Mouse (Mus musculus) neural tube, embryonic 13.5 days (tissue): ENCODE results near the gene Ppp4r2. TPM values are rescaled to one million over a fixed set of nuclear protein-coding genes. Genes with fewer than 3 reads are reported as not detected.

Experiments used
- ATAC-seq: fragments of 200-750 bp; cut with Nextera tagmentation; 2 replicates; pipeline ENCODE4 v1.8.0; 2017; ENCODE audit warnings: low read depth, mild to moderate bottlenecking, moderate TSS enrichment, moderate library complexity
- H3K27ac ChIP-seq: fragments of 300-500 bp; sonication (generic); replicated peaks from 2 replicates; pipeline ENCODE4 v1.5.1; 2015; ENCODE audit warnings: moderate library complexity, mild to moderate bottlenecking, inconsistent platforms
- H3K27me3 ChIP-seq: fragments of 300-500 bp; sonication (generic); 2 replicates; pipeline ENCODE4 v1.6.1; 2015; ENCODE audit warnings: mild to moderate bottlenecking, inconsistent platforms
- H3K36me3 ChIP-seq: fragments of 300-500 bp; sonication (generic); 2 replicates; pipeline ENCODE4 v1.6.1; 2015; ENCODE audit warnings: mild to moderate bottlenecking, inconsistent platforms
- H3K4me1 ChIP-seq: fragments of 300-500 bp; sonication (generic); replicated peaks from 2 replicates; pipeline ENCODE4 v1.6.1; 2015; ENCODE audit warnings: inconsistent platforms
- H3K4me2 ChIP-seq: fragments of 300-500 bp; sonication (generic); 2 replicates; pipeline ENCODE4 v1.6.1; 2015; ENCODE audit warnings: inconsistent platforms, mild to moderate bottlenecking, moderate library complexity
- H3K4me3 ChIP-seq: fragments of 300-500 bp; sonication (generic); 2 replicates; pipeline ENCODE4 v1.5.1; 2015; ENCODE audit warnings: mild to moderate bottlenecking, inconsistent platforms
- H3K9ac ChIP-seq: fragments of 300-500 bp; sonication (generic); 2 replicates; pipeline ENCODE4 v1.6.1; 2015; ENCODE audit warnings: moderate library complexity, mild to moderate bottlenecking, inconsistent platforms
- H3K9me3 ChIP-seq: fragments of 300-500 bp; sonication (generic); 2 replicates; pipeline ENCODE4 v1.6.1; 2016; ENCODE audit warnings: inconsistent platforms
- WGBS: fragments of 180-500 bp; shearing (Covaris S2); methylation state at CpG from one replicate; pipeline ENCODE4 v1.1.7; 2015; 5-methylcytosine and 5-hydroxymethylcytosine counted together
- polyA plus RNA-seq: library from polyadenylated mRNA; unstranded; fragments of >200 nt; fragmentation: Nextera tagmentation; extraction: Ambion mirVana; gene quantifications from 2 replicates; pipeline ENCODE4 v1.2.1, GENCODE M21; 2015

Ppp4r2 gene
- polyA plus RNA-seq, 1 experiment from 2014 or later = 17.2 TPM

- Histone ChIP-seq H3K36me3 (no peaks in the 10 kb centered on the region), H3K9me3 (no peaks in the 10 kb centered on the region; the same call in 1 of the 2 replicates), H3K27ac (no peak overlapping the region), H3K4me3 (no peak overlapping the region), H3K4me2 (no peak overlapping the region), H3K4me1 (no peaks in the 10 kb centered on the region), H3K9ac (no peak overlapping the region), H3K27me3 (peaks cover 17% of the 10 kb centered on the region; the same call in 1 of the 2 replicates)
- WGBS = 73% methylated on average over 20 of the region's 20 CpGs
- ATAC-seq = no peak
These were observed 42.6 kb downstream of the Ppp4r2 start for GRCm38 (mm10) chr6:100875862-100876623.

GRCm38 (mm10) chr6:100876624-100877017 lies 43.2 kb downstream of the Ppp4r2 start:
- Histone ChIP-seq H3K27me3 (peaks cover 23% of the 10 kb centered on the region; the same call in 1 of the 2 replicates), H3K27ac (no peak overlapping the region), H3K36me3 (no peaks in the 10 kb centered on the region), H3K9me3 (no peaks in the 10 kb centered on the region; the same call in 1 of the 2 replicates), H3K4me2 (no peak overlapping the region), H3K9ac (no peak overlapping the region), H3K4me3 (no peak overlapping the region), H3K4me1 (no peaks in the 10 kb centered on the region)
- ATAC-seq = no peak
- 88% methylated on average over 12 of the region's 12 CpGs for WGBS

GRCm38 (mm10) chr6:100878546-100878945 lies 45.1 kb downstream of the Ppp4r2 start:
- H3K4me3 ChIP-seq = no peak overlapping the region
- H3K4me1 ChIP-seq = peaks cover 5% of the 10 kb centered on the region
- no peak overlapping the region for H3K4me2 ChIP-seq
- H3K27ac ChIP-seq = no peak overlapping the region
- no peak for ATAC-seq
- H3K9ac ChIP-seq = no peak overlapping the region
- peaks cover 24% of the 10 kb centered on the region; the same call in 1 of the 2 replicates for H3K27me3 ChIP-seq
- no peaks in the 10 kb centered on the region; the same call in 1 of the 2 replicates for H3K9me3 ChIP-seq
- no peaks in the 10 kb centered on the region for H3K36me3 ChIP-seq
- WGBS = 83% methylated on average over 13 of the region's 13 CpGs

GRCm38 (mm10) chr6:100879607-100880006 lies 46.2 kb downstream of the Ppp4r2 start:
- H3K9ac ChIP-seq = no peak overlapping the region

GRCm38 (mm10) chr6:100881657-100882056 lies 48.2 kb downstream of the Ppp4r2 start:
- 83% methylated on average over 9 of the region's 9 CpGs for WGBS
- Histone ChIP-seq H3K4me3 (no peak overlapping the region), H3K9me3 (no peaks in the 10 kb centered on the region; the same call in 1 of the 2 replicates), H3K4me1 (peaks cover 8% of the 10 kb centered on the region), H3K9ac (no peak overlapping the region), H3K36me3 (no peaks in the 10 kb centered on the region), H3K4me2 (no peak overlapping the region), H3K27me3 (peaks cover 24% of the 10 kb centered on the region; the same call in 1 of the 2 replicates), H3K27ac (no peak overlapping the region)
- no peak for ATAC-seq

More at GRCm38 (mm10) chr6:100879607-100880006, 46.2 kb downstream of the Ppp4r2 start:
- no peaks in the 10 kb centered on the region; the same call in 1 of the 2 replicates for H3K9me3 ChIP-seq
- 56% methylated on average over 10 of the region's 10 CpGs for WGBS
- no peak overlapping the region for H3K4me2 ChIP-seq
- H3K4me3 ChIP-seq = no peak overlapping the region
- no peaks in the 10 kb centered on the region for H3K36me3 ChIP-seq
- H3K27me3 ChIP-seq = peaks cover 24% of the 10 kb centered on the region; the same call in 1 of the 2 replicates
- peaks cover 5% of the 10 kb centered on the region for H3K4me1 ChIP-seq
- no peak overlapping the region for H3K27ac ChIP-seq
- no peak for ATAC-seq

GRCm38 (mm10) chr6:100882381-100883213 lies 49.2 kb downstream of the Ppp4r2 start:
- no peaks in the 10 kb centered on the region; the same call in 1 of the 2 replicates for H3K9me3 ChIP-seq
- H3K4me2 ChIP-seq = peak overlapping the region; percentile 46
- H3K4me1 ChIP-seq = peaks cover 8% of the 10 kb centered on the region
- ATAC-seq = 0 out of 2 replicates have a peak, but pooled peaks have one; percentile 21
- no peak overlapping the region for H3K27ac ChIP-seq
- H3K9ac ChIP-seq = no peak overlapping the region
- H3K4me3 ChIP-seq = no peak overlapping the region
- WGBS = 18% methylated on average over 15 of the region's 15 CpGs
- peaks cover 24% of the 10 kb centered on the region; the same call in 1 of the 2 replicates for H3K27me3 ChIP-seq
- no peaks in the 10 kb centered on the region for H3K36me3 ChIP-seq

GRCm38 (mm10) chr6:100883233-100883632 lies 49.8 kb downstream of the Ppp4r2 start:
- H3K9me3 ChIP-seq = no peaks in the 10 kb centered on the region
- H3K4me3 ChIP-seq = no peak overlapping the region
- H3K27ac ChIP-seq = no peak overlapping the region
- H3K4me2 ChIP-seq = no peak overlapping the region
- H3K27me3 ChIP-seq = peaks cover 24% of the 10 kb centered on the region; the same call in 1 of the 2 replicates
- no peak for ATAC-seq
- H3K9ac ChIP-seq = no peak overlapping the region
- 53% methylated on average over 13 of the region's 13 CpGs for WGBS
- peaks cover 8% of the 10 kb centered on the region for H3K4me1 ChIP-seq
- H3K36me3 ChIP-seq = no peaks in the 10 kb centered on the region

GRCm38 (mm10) chr6:100884594-100885225 lies 51.3 kb downstream of the Ppp4r2 start:
- Histone ChIP-seq H3K27ac (no peak overlapping the region), H3K9me3 (no peaks in the 10 kb centered on the region), H3K4me1 (peaks cover 8% of the 10 kb centered on the region), H3K4me2 (no peak overlapping the region), H3K4me3 (no peak overlapping the region), H3K27me3 (peaks cover 22% of the 10 kb centered on the region; the same call in 1 of the 2 replicates), H3K36me3 (no peaks in the 10 kb centered on the region), H3K9ac (no peak overlapping the region)
- WGBS = 77% methylated on average over 12 of the region's 12 CpGs
- ATAC-seq = no peak

- H3K36me3 ChIP-seq = no peaks in the 10 kb centered on the region
- peaks cover 8% of the 10 kb centered on the region for H3K4me1 ChIP-seq
- no peak overlapping the region for H3K4me3 ChIP-seq
- no peak overlapping the region for H3K27ac ChIP-seq
- 55% methylated on average over 7 of the region's 7 CpGs for WGBS
- H3K27me3 ChIP-seq = peaks cover 23% of the 10 kb centered on the region
- no peaks in the 10 kb centered on the region for H3K9me3 ChIP-seq
- no peak overlapping the region for H3K9ac ChIP-seq
- no peak for ATAC-seq
- no peak overlapping the region for H3K4me2 ChIP-seq
These were observed 52.0 kb downstream of the Ppp4r2 start for GRCm38 (mm10) chr6:100885376-100885775.

GRCm38 (mm10) chr6:100887012-100887411 lies 53.6 kb downstream of the Ppp4r2 start:
- Histone ChIP-seq H3K36me3 (no peaks in the 10 kb centered on the region), H3K4me2 (no peak overlapping the region), H3K27me3 (peaks cover 10% of the 10 kb centered on the region; the same call in 1 of the 2 replicates), H3K9ac (no peak overlapping the region), H3K4me3 (no peak overlapping the region), H3K9me3 (no peaks in the 10 kb centered on the region), H3K27ac (no peak overlapping the region), H3K4me1 (peaks cover 8% of the 10 kb centered on the region)
- 84% methylated on average over 9 of the region's 9 CpGs for WGBS
- ATAC-seq = no peak

GRCm38 (mm10) chr6:100889340-100889739 lies 55.9 kb downstream of the Ppp4r2 start:
- 91% methylated on average over 6 of the region's 6 CpGs for WGBS
- no peak overlapping the region for H3K9ac ChIP-seq
- no peak for ATAC-seq
- no peak overlapping the region for H3K4me3 ChIP-seq
- peaks cover 3% of the 10 kb centered on the region; the same call in 1 of the 2 replicates for H3K4me1 ChIP-seq
- H3K36me3 ChIP-seq = no peaks in the 10 kb centered on the region
- H3K9me3 ChIP-seq = no peaks in the 10 kb centered on the region
- no peak overlapping the region for H3K27ac ChIP-seq
- no peak overlapping the region for H3K4me2 ChIP-seq
- H3K27me3 ChIP-seq = peaks cover 10% of the 10 kb centered on the region; the same call in 1 of the 2 replicates
